21 mouse cellular contexts compared by ENCODE assay signal in the genomic region with DNA sequence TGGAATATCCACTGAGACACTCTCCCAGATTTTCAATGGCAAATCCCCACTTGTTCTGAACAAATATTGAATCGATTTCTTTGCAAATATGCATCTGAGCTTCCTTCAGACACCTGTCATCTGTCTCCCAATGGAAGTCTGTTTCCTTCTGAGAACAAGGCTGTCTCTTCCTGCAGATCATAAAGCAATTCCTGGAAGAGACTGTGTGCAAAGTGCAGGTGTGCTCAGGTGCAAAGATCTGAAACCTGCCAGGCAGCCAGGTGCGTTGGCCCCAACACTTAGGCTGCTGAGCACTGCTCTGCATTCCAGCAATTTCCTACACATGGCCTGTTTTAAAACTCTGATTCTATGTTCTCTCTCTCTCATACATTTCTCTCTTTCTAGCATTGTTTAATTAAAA. TPM values are rescaled to one million over a fixed set of nuclear protein-coding genes. Genes with fewer than 3 reads are reported as not detected.
DNase-seq lines count a peak whose midpoint lies in the region; ATAC-seq and TF ChIP-seq lines count a peak whose summit lies in the region.
"Had no signal": no experiment of that assay in that cellular context is flagged by ENCODE, and none has a peak within 500 bp of the region (broad histone marks: within the 10 kb centered on the region; RNA-seq: fewer than 3 reads in every experiment).

No protein-coding gene starts in this region.

- no peak overlapping the region for H3K4me3 ChIP-seq in lung, embryonic 15.5 days
- no peak overlapping the region for H3K4me3 ChIP-seq in lung, adult 2 months (replicated peaks; ENCODE audit: extremely low read depth, low read depth, low read length)
- H3K4me3 ChIP-seq in intestine, embryonic 16.5 days (ENCODE audit: low read length), result no peak overlapping the region
- no peak overlapping the region for H3K4me3 ChIP-seq in stomach, postnatal 0 days (ENCODE audit: low read depth, low read length)
- H3K4me3 ChIP-seq: stomach, embryonic 15.5 days had no signal

- H3K9me3 ChIP-seq in lung, embryonic 15.5 days, result no peaks in the 10 kb centered on the region
- no peaks in the 10 kb centered on the region for H3K9me3 ChIP-seq in intestine, embryonic 16.5 days (ENCODE audit: control insufficient read depth, low read length)
- no peaks in the 10 kb centered on the region for H3K9me3 ChIP-seq in stomach, postnatal 0 days (ENCODE audit: control insufficient read depth, low read length)
- H3K9me3 ChIP-seq: G1E; stomach, embryonic 15.5 days had no signal

- H3K27ac ChIP-seq in lung, embryonic 15.5 days, result peak overlapping the region; percentile 44
- H3K27ac ChIP-seq in intestine, embryonic 16.5 days (ENCODE audit: low read length), result peak overlapping the region; percentile 86
- no peak overlapping the region for H3K27ac ChIP-seq in stomach, postnatal 0 days (replicated peaks)
- H3K27ac ChIP-seq: hindbrain, postnatal 0 days; kidney, postnatal 0 days; stomach, embryonic 15.5 days had no signal

- no peak for TF ChIP-seq POLR2A in lung, adult 2 months (IDR thresholded peaks at IDR 0.05; ENCODE audit: borderline replicate concordance, extremely low read depth, low read depth, low read length)

- no peak overlapping the region for H3K4me2 ChIP-seq in lung, embryonic 15.5 days
- H3K4me2 ChIP-seq in intestine, embryonic 16.5 days (ENCODE audit: low read depth, low read length), result no peak overlapping the region
- H3K4me2 ChIP-seq in stomach, postnatal 0 days (replicated peaks; ENCODE audit: low read depth), result no peak overlapping the region
- H3K4me2 ChIP-seq: midbrain, embryonic 11.5 days; stomach, embryonic 15.5 days had no signal

- DNase-seq in heart, adult 11 months, result peak; percentile 4
- DNase-seq in heart, adult 8-10 months (ENCODE audit: low spot score), result no peak
- DNase-seq in lung, adult 2 months, result no peak
- DNase-seq in stomach, postnatal 0 days (ENCODE audit: low spot score), result peak; percentile 31
- no peak for DNase-seq in thymus, postnatal 14 days
- DNase-seq: B cell, adult 2 months; cerebellum, adult 11 months; gastrocnemius, postnatal 14 days; heart, postnatal 14 days; layer of hippocampus, postnatal 36 days; right cerebral cortex, adult 18-20 months had no signal

- no peaks in the 10 kb centered on the region for H3K27me3 ChIP-seq in lung, embryonic 15.5 days
- H3K27me3 ChIP-seq in intestine, embryonic 16.5 days (replicated peaks; ENCODE audit: control insufficient read depth, insufficient read depth, low read length), result no peaks in the 10 kb centered on the region
- no peaks in the 10 kb centered on the region for H3K27me3 ChIP-seq in stomach, postnatal 0 days (ENCODE audit: control insufficient read depth, insufficient read depth, low read length)
- H3K27me3 ChIP-seq: CH12.LX; Patski; stomach, embryonic 15.5 days had no signal

- no peak for TF ChIP-seq CTCF in lung, adult 2 months (IDR thresholded peaks at IDR 0.05; ENCODE audit: insufficient read depth, low read length)
- TF ChIP-seq CTCF in stomach, postnatal 0 days (IDR thresholded peaks at IDR 0.05; ENCODE audit: low read depth), result no peak

- H3K36me3 ChIP-seq in lung, embryonic 15.5 days, result no peaks in the 10 kb centered on the region
- H3K36me3 ChIP-seq in intestine, embryonic 16.5 days (ENCODE audit: control insufficient read depth, insufficient read depth, low read length), result no peaks in the 10 kb centered on the region
- no peaks in the 10 kb centered on the region for H3K36me3 ChIP-seq in stomach, postnatal 0 days (ENCODE audit: control insufficient read depth, insufficient read depth, low read length)
- H3K36me3 ChIP-seq: stomach, embryonic 15.5 days had no signal

- no peak for TF ChIP-seq EP300 in stomach, postnatal 0 days (optimal IDR thresholded peaks at IDR 0.05)

- no peak for ATAC-seq in lung, embryonic 15.5 days (ENCODE audit: borderline replicate concordance, extremely low read depth, low FRiP score, low TSS enrichment)
- ATAC-seq in intestine, embryonic 16.5 days, result peak; percentile 95
- ATAC-seq in stomach, postnatal 0 days (ENCODE audit: low FRiP score, low TSS enrichment), result 0 out of 2 replicates have a peak, but pooled peaks have one; percentile 69
- ATAC-seq: Patski had no signal

- H3K4me1 ChIP-seq in lung, embryonic 15.5 days, result peaks cover 14% of the 10 kb centered on the region
- H3K4me1 ChIP-seq in lung, adult 2 months (ENCODE audit: control insufficient read depth, insufficient read depth, low read length), result peaks cover 2% of the 10 kb centered on the region; the same call in 1 of the 2 replicates
- H3K4me1 ChIP-seq in intestine, embryonic 16.5 days (ENCODE audit: control insufficient read depth, insufficient read depth, low read length), result peaks cover 4% of the 10 kb centered on the region; the same call in 1 of the 2 replicates
- no peaks in the 10 kb centered on the region for H3K4me1 ChIP-seq in stomach, postnatal 0 days (replicated peaks; ENCODE audit: control insufficient read depth, insufficient read depth)
- H3K4me1 ChIP-seq: stomach, embryonic 15.5 days had no signal

- WGBS in lung, embryonic 15.5 days, result 65% methylated on average over 2 of the region's 2 CpGs
- 70% methylated on average over 2 of the region's 2 CpGs for WGBS in lung, adult 2 months
- 51% methylated on average over 2 of the region's 2 CpGs for WGBS in intestine, embryonic 16.5 days
- 61% methylated on average over 2 of the region's 2 CpGs for WGBS in stomach, postnatal 0 days

- no peak overlapping the region for H3K9ac ChIP-seq in lung, embryonic 15.5 days
- H3K9ac ChIP-seq in intestine, embryonic 16.5 days (ENCODE audit: low read depth, low read length), result no peak overlapping the region
- no peak overlapping the region for H3K9ac ChIP-seq in stomach, postnatal 0 days (ENCODE audit: low read length)
- H3K9ac ChIP-seq: forebrain, postnatal 0 days; stomach, embryonic 15.5 days had no signal

RNA-seq across cellular contexts. Expression of gene Fxn, which starts 37.3 kb away (rescaled TPM):
- 10 to 100 TPM; 26.4 to 31.2 (median 29.3) TPM for total RNA-seq in heart, adult 8-10 months (2022)
- 52.3 and 54.6 TPM in 2 replicates for polyA plus RNA-seq in lung, embryonic 15.5 days (2015; fragmentation: Nextera tagmentation; extraction: Ambion mirVana)
- 4.9 and 7.0 TPM in 2 replicates for polyA plus RNA-seq in lung, adult 2 months (2012; rRNA removed)
- polyA plus RNA-seq in intestine, embryonic 16.5 days (2015; fragmentation: Nextera tagmentation; extraction: Ambion mirVana), result 34.1 and 37.6 TPM in 2 replicates
- polyA plus RNA-seq in stomach, postnatal 0 days (2015; fragmentation: Nextera tagmentation; extraction: Ambion mirVana), result 26.0 and 27.8 TPM in 2 replicates

Comparison
In these comparisons a context has a peak if more than half of its experiments do, and no peak if none do; other contexts are left out.
1. DNase-seq: peak in heart, adult 11 months (single experiment) and stomach, postnatal 0 days (single experiment); none in heart, adult 8-10 months (single experiment), lung, adult 2 months (single experiment) and thymus, postnatal 14 days (single experiment).